Mouse (Mus musculus): ENCODE data around the gene Zswim8. TPM values are rescaled to one million over a fixed set of nuclear protein-coding genes. Genes with fewer than 3 reads are reported as not detected.

Gene Zswim8
- polyA plus RNA-seq, 1 experiment from 2014 or later: 37.5 TPM

Small RNA genes within 50 kb of the gene (microRNA-seq; reads per million reads assigned to microRNA genes)
- gene Mir6946: 1.4 reads per million

Other genes with a start within 250 kb of the Zswim8 start
- gene Anxa7, start 227.4 kb upstream of the Zswim8 start, polyA plus RNA-seq (2016; fragmentation: Nextera tagmentation; extraction: Ambion mirVana): 27.2 and 29.3 TPM in 2 replicates
- 1.3 and 1.4 TPM in 2 replicates for gene Mss51, start 210.7 kb upstream of the Zswim8 start, polyA plus RNA-seq (2016; fragmentation: Nextera tagmentation; extraction: Ambion mirVana)
- 56.9 and 62.5 TPM in 2 replicates for gene Ppp3cb, start 161.0 kb upstream of the Zswim8 start, polyA plus RNA-seq (2016; fragmentation: Nextera tagmentation; extraction: Ambion mirVana)
- 11.4 and 13.7 TPM in 2 replicates for gene Usp54, start 66.5 kb upstream of the Zswim8 start, polyA plus RNA-seq (2016; fragmentation: Nextera tagmentation; extraction: Ambion mirVana)
- gene Myoz1, start 51.0 kb upstream of the Zswim8 start, polyA plus RNA-seq (2016; fragmentation: Nextera tagmentation; extraction: Ambion mirVana): 1.3 and 1.5 TPM in 2 replicates
- gene Synpo2l, start 39.2 kb upstream of the Zswim8 start, polyA plus RNA-seq (2016; fragmentation: Nextera tagmentation; extraction: Ambion mirVana): 11.7 and 14.2 TPM in 2 replicates
- 77.2 and 91.2 TPM in 2 replicates for gene Sec24c, start 33.2 kb upstream of the Zswim8 start, polyA plus RNA-seq (2016; fragmentation: Nextera tagmentation; extraction: Ambion mirVana)
- gene Fut11, start 12.6 kb upstream of the Zswim8 start, polyA plus RNA-seq (2016; fragmentation: Nextera tagmentation; extraction: Ambion mirVana): 24.9 and 27.2 TPM in 2 replicates
- 243 and 264 TPM in 2 replicates for gene Chchd1, start 4.5 kb upstream of the Zswim8 start, polyA plus RNA-seq (2016; fragmentation: Nextera tagmentation; extraction: Ambion mirVana)
- gene Ndst2, start 27.0 kb downstream of the Zswim8 start, polyA plus RNA-seq (2016; fragmentation: Nextera tagmentation; extraction: Ambion mirVana): 29.6 and 33.1 TPM in 2 replicates
- 59.0 and 67.8 TPM in 2 replicates for gene Camk2g, start 86.5 kb downstream of the Zswim8 start, polyA plus RNA-seq (2016; fragmentation: Nextera tagmentation; extraction: Ambion mirVana)
- gene Plau, start 129.1 kb downstream of the Zswim8 start, polyA plus RNA-seq (2016; fragmentation: Nextera tagmentation; extraction: Ambion mirVana): 0.64 and 0.68 TPM in 2 replicates
- gene Vcl, start 221.8 kb downstream of the Zswim8 start, polyA plus RNA-seq (2016; fragmentation: Nextera tagmentation; extraction: Ambion mirVana): 51.1 and 55.4 TPM in 2 replicates